Mouse (Mus musculus) liver, embryonic 14.5 days (tissue): ENCODE data around the gene Vmn2r43. TPM values are rescaled to one million over a fixed set of nuclear protein-coding genes. Genes with fewer than 3 reads are reported as not detected.
"Not testable (repeated sequence)": the region's sequence is repeated elsewhere in the genome, so short reads cannot be mapped to it uniquely, and the experiment has no call there.

ENCODE experiments used
- ATAC-seq: fragments of 200-750 bp; cut with Nextera tagmentation; 2 replicates; pipeline ENCODE4 v1.8.0; 2017; ENCODE audit warnings: moderate number of reproducible peaks, mild to moderate bottlenecking, moderate library complexity; ENCODE audit not compliant: insufficient read depth
- DNase-seq, 3 experiments: peaks; one replicate each; pipeline ENCODE4 v3.0.0-alpha.2; 2012 to 2013; ENCODE audit warnings: low read depth in 3 of 3, low spot score in 3 of 3
- H3K27ac ChIP-seq: fragments of 300-500 bp; sonication (generic); 2 replicates; pipeline ENCODE4 v1.5.1; 2014; ENCODE audit warnings: moderate library complexity, mild to moderate bottlenecking, control low read depth, inconsistent platforms
- H3K27me3 ChIP-seq: fragments of 300-500 bp; sonication (generic); 2 replicates; pipeline ENCODE4 v1.6.1; 2014; ENCODE audit warnings: mild to moderate bottlenecking, low read length, moderate library complexity; ENCODE audit not compliant: control insufficient read depth, insufficient read depth
- H3K36me3 ChIP-seq: fragments of 300-500 bp; sonication (generic); replicated peaks from 2 replicates; pipeline ENCODE4 v1.6.1; 2014; ENCODE audit warnings: low read depth; ENCODE audit not compliant: control insufficient read depth, insufficient read depth
- H3K4me1 ChIP-seq, 2 experiments: fragments of 200-500 bp in 1 of 2; fragments of 300-500 bp in 1 of 2; sonication (generic) in 1 of 2; replicated peaks; 2 replicates each; pipeline ENCODE4 v1.6.1; 2012 to 2014; ENCODE audit warnings: antibody characterized with exemption in 1 of 2, inconsistent platforms in 1 of 2, low read length in 1 of 2; ENCODE audit not compliant: control insufficient read depth in 2 of 2, insufficient read depth in 2 of 2
- H3K4me2 ChIP-seq: fragments of 300-500 bp; sonication (generic); 2 replicates; pipeline ENCODE4 v1.6.1; 2014; ENCODE audit warnings: low read depth, mild to moderate bottlenecking, control low read depth, moderate library complexity
- H3K4me3 ChIP-seq, 2 experiments: fragments of 200-500 bp in 1 of 2; fragments of 300-500 bp in 1 of 2; sonication (generic) in 1 of 2; 2 replicates each; pipeline ENCODE4 v1.5.1; 2012 to 2014; ENCODE audit warnings: low read depth in 2 of 2, low read length in 2 of 2, mild to moderate bottlenecking in 2 of 2, control low read depth in 1 of 2, inconsistent platforms in 1 of 2, moderate library complexity in 1 of 2; ENCODE audit not compliant: insufficient read depth in 1 of 2
- H3K9ac ChIP-seq: fragments of 300-500 bp; sonication (generic); replicated peaks from 2 replicates; pipeline ENCODE4 v1.6.1; 2014; ENCODE audit warnings: mild to moderate bottlenecking, control low read depth, moderate library complexity
- H3K9me3 ChIP-seq: fragments of 300-500 bp; sonication (generic); 2 replicates; pipeline ENCODE4 v1.6.1; 2016; ENCODE audit warnings: low read length, mixed read lengths; ENCODE audit not compliant: control insufficient read depth
- WGBS: fragments of 180-500 bp; shearing (Covaris S2); extraction: QIAGEN DNeasy Blood & Tissue Kit; methylation state at CpG from one replicate; pipeline ENCODE4 v1.1.7; 2014; ENCODE audit not compliant: insufficient replicate concordance; 5-methylcytosine and 5-hydroxymethylcytosine counted together
- polyA plus RNA-seq, 2 experiments: library from polyadenylated mRNA; depleted of rRNA in 1 of 2; stranded (reverse) in 1 of 2; unstranded in 1 of 2; fragments of >200 nt; fragmentation: Nextera tagmentation in 1 of 2; extraction: Ambion mirVana in 1 of 2; gene quantifications; 2 replicates each; pipeline versions ENCODE4 v1.2.1 to v1.2.3; 2012 to 2014

Gene Vmn2r43
- not detected in 2 replicates for polyA plus RNA-seq (2012; rRNA removed)
- not detected in 2 replicates for polyA plus RNA-seq (2014; fragmentation: Nextera tagmentation; extraction: Ambion mirVana)

DNA sequence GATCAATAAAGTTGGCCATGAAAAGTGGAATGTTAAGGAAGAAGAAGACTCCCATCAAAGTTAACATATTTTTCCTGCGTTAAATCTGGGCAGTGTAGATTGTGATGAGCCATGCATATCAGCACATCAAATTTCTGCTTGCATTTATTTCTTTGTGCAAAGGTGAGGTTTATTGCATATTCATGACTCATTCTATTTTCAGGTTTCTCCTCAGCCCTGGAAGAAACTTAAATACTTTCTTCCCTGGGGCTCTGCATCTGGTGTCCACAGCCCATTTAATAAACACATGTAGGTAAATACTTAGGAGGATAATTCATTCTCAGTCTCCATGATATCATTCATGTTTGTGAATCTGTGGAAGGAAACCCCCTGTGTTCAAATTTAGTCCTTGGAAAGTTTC is at the start of gene Vmn2r43:
TSS of gene Vmn2r43 (minus strand) at position 101 of the 400 bp plus-strand sequence.
- H3K9ac ChIP-seq, H3K27ac ChIP-seq, DNase-seq, H3K27me3 ChIP-seq, H3K4me1 ChIP-seq, H3K36me3 ChIP-seq, H3K4me3 ChIP-seq, H3K4me2 ChIP-seq, ATAC-seq, H3K9me3 ChIP-seq: not testable (repeated sequence)
- no CpG with 5 or more reads among the region's 1 CpGs for WGBS

DNA sequence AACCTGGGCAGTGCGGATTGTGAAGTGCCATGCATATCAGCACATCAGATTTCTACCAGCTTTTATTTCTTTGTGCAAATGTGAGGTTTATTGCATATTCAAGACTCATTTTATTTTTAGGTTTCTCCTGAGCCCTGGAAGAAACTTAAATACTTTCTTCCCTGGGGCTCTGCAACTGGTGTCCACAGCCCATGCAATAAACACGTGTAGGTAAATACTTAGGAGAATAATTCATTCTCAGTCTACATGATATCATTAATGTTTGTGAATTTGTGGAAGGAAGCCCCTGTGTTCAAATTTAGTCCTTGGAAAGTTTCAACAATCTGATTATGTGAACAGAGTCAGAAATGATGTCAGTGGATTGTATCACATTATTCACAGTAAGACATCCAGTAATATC is 60.2 kb downstream of the Vmn2r43 start, which contains the start of gene Vmn2r42:
TSS of gene Vmn2r42 (minus strand) at position 101 of the 400 bp plus-strand sequence.
- H3K9ac ChIP-seq, H3K36me3 ChIP-seq, H3K27me3 ChIP-seq, ATAC-seq, DNase-seq, H3K9me3 ChIP-seq, H3K4me1 ChIP-seq, H3K4me2 ChIP-seq, H3K27ac ChIP-seq, H3K4me3 ChIP-seq: not testable (repeated sequence)
- WGBS: no CpG with 5 or more reads among the region's 2 CpGs

Other genes with a start within 250 kb of the Vmn2r43 start
- gene Vmn2r41, start 98.9 kb downstream of the Vmn2r43 start, polyA plus RNA-seq (2012; rRNA removed): not detected in 2 replicates
- not detected in 2 replicates for gene Vmn2r41, start 98.9 kb downstream of the Vmn2r43 start, polyA plus RNA-seq (2014; fragmentation: Nextera tagmentation; extraction: Ambion mirVana)
- gene Vmn2r42, start 60.3 kb downstream of the Vmn2r43 start, polyA plus RNA-seq (2012; rRNA removed): not detected in 2 replicates
- gene Vmn2r42, start 60.3 kb downstream of the Vmn2r43 start, polyA plus RNA-seq (2014; fragmentation: Nextera tagmentation; extraction: Ambion mirVana): not detected in 2 replicates
- not detected in 2 replicates for gene Vmn2r44, start 122.7 kb upstream of the Vmn2r43 start, polyA plus RNA-seq (2012; rRNA removed)
- gene Vmn2r44, start 122.7 kb upstream of the Vmn2r43 start, polyA plus RNA-seq (2014; fragmentation: Nextera tagmentation; extraction: Ambion mirVana): not detected in 2 replicates
- gene Vmn2r45, start 228.5 kb upstream of the Vmn2r43 start, polyA plus RNA-seq (2012; rRNA removed): not detected in 2 replicates
- gene Vmn2r45, start 228.5 kb upstream of the Vmn2r43 start, polyA plus RNA-seq (2014; fragmentation: Nextera tagmentation; extraction: Ambion mirVana): not detected in 2 replicates